Mouse (Mus musculus) testis, adult 2 months (tissue): ENCODE data around the gene Smad5.

Source experiments
- CTCF ChIP-seq: fragments of 200-500 bp; IDR thresholded peaks from 2 replicates; pipeline ENCODE4 v1.5.1; 2012; ENCODE audit warnings: low read depth, mild to moderate bottlenecking, inconsistent platforms, low read length, moderate library complexity; ENCODE audit not compliant: control insufficient read depth, insufficient read depth, insufficient replicate concordance
- POLR2A ChIP-seq: fragments of 200-500 bp; IDR thresholded peaks from 2 replicates; pipeline ENCODE4 v1.6.1; 2012; ENCODE audit warnings: low read depth, mild to moderate bottlenecking, inconsistent platforms, low read length, moderate library complexity; ENCODE audit not compliant: control insufficient read depth

DNA sequence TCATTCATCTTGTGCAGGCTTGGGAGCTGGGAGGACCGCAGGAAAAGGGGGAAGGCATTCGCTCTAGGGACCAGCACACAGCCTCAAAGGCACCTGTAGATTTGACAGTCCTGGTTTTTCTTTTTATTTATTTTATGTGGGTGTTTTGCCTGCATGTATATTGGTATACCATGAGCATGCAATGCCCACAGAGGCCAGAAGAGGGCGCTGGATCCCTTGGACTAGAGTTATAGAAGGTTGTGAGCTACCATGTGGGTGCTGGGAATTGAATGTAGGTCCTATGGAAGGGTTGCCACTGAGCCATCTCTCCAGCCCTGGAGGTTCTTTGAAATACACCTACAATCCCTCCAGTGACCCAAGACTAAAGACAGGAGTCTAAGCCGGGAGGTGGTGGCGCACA, 68.0 kb downstream of the Smad5 start:
- TF ChIP-seq POLR2A (no peak), CTCF (peak; percentile 44; the same call in 1 of the 2 replicates)
